Mouse (Mus musculus) ES-Bruce4 (cell line): ENCODE data around the gene Pkd2l1.

Source experiments
- CTCF ChIP-seq: IDR thresholded peaks from one replicate; pipeline ENCODE4 v1.8.1; 2011; ENCODE audit warnings: low read depth, low read length
- POLR2A ChIP-seq: IDR thresholded peaks from one replicate; pipeline ENCODE4 v1.8.1; 2011; ENCODE audit warnings: low read length; ENCODE audit not compliant: insufficient read depth

DNA sequence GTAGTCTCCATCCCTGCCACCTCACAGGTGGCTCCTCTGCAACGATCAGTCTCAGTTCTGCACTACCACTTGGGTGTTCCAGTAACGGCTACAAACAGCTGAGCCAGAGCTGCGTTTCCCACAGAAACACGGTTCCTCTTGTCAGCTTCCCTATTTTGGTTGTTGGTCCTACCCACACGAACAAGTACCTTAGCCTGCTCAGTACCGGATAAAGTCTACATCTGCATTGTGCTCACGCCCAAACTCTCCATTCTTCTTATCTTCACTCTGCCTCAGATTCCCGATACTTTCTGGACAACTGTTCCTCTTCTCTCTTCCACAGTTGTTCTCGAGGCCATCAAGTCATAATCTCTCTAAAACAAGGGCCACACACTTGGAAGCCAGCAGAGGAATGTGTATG is 47.9 kb downstream of the Pkd2l1 start:
- TF ChIP-seq CTCF (no peak), POLR2A (no peak)
